Mouse (Mus musculus) adrenal gland, adult 2 months (tissue): ENCODE measurements at regions not wholly inside any gene's neighbourhood (a gene's known extent, or its start where the extent isn't known, plus 50 kb on each side); places are given as distances from the start of the nearest gene placed in this dataset.

Experiments used
- DNase-seq: peaks from one replicate; pipeline ENCODE4 v3.0.0; 2021

DNA sequence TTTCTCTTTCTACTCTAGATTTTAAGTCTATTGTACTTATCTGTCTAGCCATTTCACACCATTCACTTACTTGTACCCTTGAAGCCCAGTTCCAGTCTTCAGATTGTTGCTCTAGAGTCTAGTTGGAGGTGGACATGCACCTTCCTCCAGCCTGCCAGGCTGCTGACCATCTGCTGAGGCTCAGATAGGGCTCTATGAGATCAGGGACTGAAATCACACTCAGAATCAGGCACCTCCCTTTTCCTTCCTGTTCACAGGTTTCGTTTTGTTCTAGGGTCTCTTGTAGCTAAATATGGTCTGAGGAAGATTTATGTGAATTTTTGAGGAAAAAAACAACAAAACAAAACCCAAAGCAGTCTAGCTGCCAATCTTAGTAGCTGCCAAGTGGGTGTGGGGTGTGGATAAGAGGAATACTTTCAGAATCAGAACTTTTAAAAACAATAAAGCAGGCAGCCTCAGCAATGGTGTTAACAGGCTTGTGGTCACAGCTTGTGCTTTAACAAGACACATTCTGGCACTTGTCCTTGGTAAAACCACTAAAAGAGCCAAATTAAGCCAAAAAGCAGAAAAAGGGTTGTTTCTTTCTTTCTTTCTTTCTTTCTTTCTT is 225.9 kb upstream of the Gvin1 start:
- DNase-seq, result peak; percentile 3
